Mouse (Mus musculus) erythroblast, embryonic 14.5 days (primary cell): ENCODE measurements at regions not wholly inside any gene's neighbourhood (a gene's known extent, or its start where the extent isn't known, plus 50 kb on each side); places are given as distances from the start of the nearest gene placed in this dataset.

ENCODE experiments used
- GATA1 ChIP-seq: IDR thresholded peaks from 2 replicates; pipeline ENCODE4 v1.6.1; 2012; ENCODE audit warnings: low read length, inconsistent platforms, mixed read lengths
- TAL1 ChIP-seq: IDR thresholded peaks from 3 replicates; pipeline ENCODE4 v1.6.1; 2012; ENCODE audit warnings: low read length, inconsistent platforms, mixed read lengths

DNA sequence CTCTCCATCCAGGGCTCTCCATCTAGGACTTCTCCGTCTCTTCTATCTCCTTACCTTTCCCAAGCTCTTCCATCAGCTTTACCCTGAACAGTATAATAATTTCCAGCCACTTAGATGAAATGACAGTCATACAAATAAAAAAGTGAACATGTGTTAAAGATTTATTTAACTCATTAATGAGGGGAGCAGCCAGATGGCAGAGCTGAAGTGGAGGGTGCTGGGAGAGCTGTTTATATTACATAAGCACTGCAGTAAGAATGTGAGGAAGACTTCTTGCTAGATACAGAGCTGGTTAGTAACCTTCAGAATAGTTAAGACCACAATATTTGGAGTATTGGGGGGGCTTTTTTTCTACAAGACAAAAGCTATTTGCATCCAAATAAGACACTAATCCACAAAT is 234.9 kb downstream of the Gm12728 start:
- no peak for TF ChIP-seq GATA1
- no peak for TF ChIP-seq TAL1
